Mouse (Mus musculus) layer of hippocampus, adult 11-12 months (tissue): ENCODE measurements around the gene Gm9821.

Experiments used
- DNase-seq: peaks from one replicate; pipeline ENCODE4 v3.0.0; 2022; ENCODE audit warnings: low spot score

Gm9821 gene

GRCm38 (mm10) chr2:91945483-91945882, at the start of gene Gm9821:
Gene Gm9821 (plus strand): TSS chr2:91945703.
- DNase-seq, result no peak

- no peak for DNase-seq
Observed at GRCm38 (mm10) chr2:91897968-91898367, 47.5 kb upstream of the Gm9821 start.

- no peak for DNase-seq
Observed at GRCm38 (mm10) chr2:91899141-91899540, 46.4 kb upstream of the Gm9821 start.

GRCm38 (mm10) chr2:91900431-91900830, 45.1 kb upstream of the Gm9821 start:
- no peak for DNase-seq

- no peak for DNase-seq
Observed at GRCm38 (mm10) chr2:91902336-91902735, 43.2 kb upstream of the Gm9821 start.

- no peak for DNase-seq
Observed at GRCm38 (mm10) chr2:91903171-91903925, 42.2 kb upstream of the Gm9821 start.

GRCm38 (mm10) chr2:91904618-91905307, 40.7 kb upstream of the Gm9821 start:
- DNase-seq, result peak; percentile 34

- DNase-seq, result no peak
Observed at GRCm38 (mm10) chr2:91906141-91906540, 39.4 kb upstream of the Gm9821 start.

GRCm38 (mm10) chr2:91912616-91913015, 32.9 kb upstream of the Gm9821 start:
- DNase-seq, result no peak

- DNase-seq, result no peak
Observed at GRCm38 (mm10) chr2:91913328-91914110, 32.0 kb upstream of the Gm9821 start.

GRCm38 (mm10) chr2:91916346-91916977, 29.0 kb upstream of the Gm9821 start:
- DNase-seq, result no peak

GRCm38 (mm10) chr2:91917096-91917495, 28.4 kb upstream of the Gm9821 start:
- no peak for DNase-seq

- DNase-seq, result no peak
Observed at GRCm38 (mm10) chr2:91920130-91920529, 25.4 kb upstream of the Gm9821 start.

GRCm38 (mm10) chr2:91921181-91921789, 24.2 kb upstream of the Gm9821 start:
- no peak for DNase-seq

GRCm38 (mm10) chr2:91921790-91922570, 23.5 kb upstream of the Gm9821 start:
- DNase-seq, result peak; percentile 75

- no peak for DNase-seq
Observed at GRCm38 (mm10) chr2:91922586-91923414, 22.7 kb upstream of the Gm9821 start.

GRCm38 (mm10) chr2:91923415-91924337, 21.8 kb upstream of the Gm9821 start:
- no peak for DNase-seq

GRCm38 (mm10) chr2:91924726-91925125, 20.8 kb upstream of the Gm9821 start:
- no peak for DNase-seq

GRCm38 (mm10) chr2:91925442-91925841, 20.1 kb upstream of the Gm9821 start:
- DNase-seq, result no peak
